Mouse (Mus musculus) liver, embryonic 14.5 days (tissue): Measurements from ENCODE around the gene Mamdc2. TPM values are rescaled to one million over a fixed set of nuclear protein-coding genes. Genes with fewer than 3 reads are reported as not detected.

Experiments
- ATAC-seq: fragments of 200-750 bp; cut with Nextera tagmentation; 2 replicates; pipeline ENCODE4 v1.8.0; 2017; ENCODE audit warnings: moderate number of reproducible peaks, mild to moderate bottlenecking, moderate library complexity; ENCODE audit not compliant: insufficient read depth
- DNase-seq, 3 experiments: peaks; one replicate each; pipeline ENCODE4 v3.0.0-alpha.2; 2012 to 2013; ENCODE audit warnings: low read depth in 3 of 3, low spot score in 3 of 3
- H3K27ac ChIP-seq: fragments of 300-500 bp; sonication (generic); 2 replicates; pipeline ENCODE4 v1.5.1; 2014; ENCODE audit warnings: moderate library complexity, mild to moderate bottlenecking, control low read depth, inconsistent platforms
- H3K27me3 ChIP-seq: fragments of 300-500 bp; sonication (generic); 2 replicates; pipeline ENCODE4 v1.6.1; 2014; ENCODE audit warnings: mild to moderate bottlenecking, low read length, moderate library complexity; ENCODE audit not compliant: control insufficient read depth, insufficient read depth
- H3K36me3 ChIP-seq: fragments of 300-500 bp; sonication (generic); replicated peaks from 2 replicates; pipeline ENCODE4 v1.6.1; 2014; ENCODE audit warnings: low read depth; ENCODE audit not compliant: control insufficient read depth, insufficient read depth
- H3K4me1 ChIP-seq, 2 experiments: fragments of 200-500 bp in 1 of 2; fragments of 300-500 bp in 1 of 2; sonication (generic) in 1 of 2; replicated peaks; 2 replicates each; pipeline ENCODE4 v1.6.1; 2012 to 2014; ENCODE audit warnings: antibody characterized with exemption in 1 of 2, inconsistent platforms in 1 of 2, low read length in 1 of 2; ENCODE audit not compliant: control insufficient read depth in 2 of 2, insufficient read depth in 2 of 2
- H3K4me2 ChIP-seq: fragments of 300-500 bp; sonication (generic); 2 replicates; pipeline ENCODE4 v1.6.1; 2014; ENCODE audit warnings: low read depth, mild to moderate bottlenecking, control low read depth, moderate library complexity
- H3K4me3 ChIP-seq, 2 experiments: fragments of 200-500 bp in 1 of 2; fragments of 300-500 bp in 1 of 2; sonication (generic) in 1 of 2; 2 replicates each; pipeline ENCODE4 v1.5.1; 2012 to 2014; ENCODE audit warnings: low read depth in 2 of 2, low read length in 2 of 2, mild to moderate bottlenecking in 2 of 2, control low read depth in 1 of 2, inconsistent platforms in 1 of 2, moderate library complexity in 1 of 2; ENCODE audit not compliant: insufficient read depth in 1 of 2
- H3K9ac ChIP-seq: fragments of 300-500 bp; sonication (generic); replicated peaks from 2 replicates; pipeline ENCODE4 v1.6.1; 2014; ENCODE audit warnings: mild to moderate bottlenecking, control low read depth, moderate library complexity
- H3K9me3 ChIP-seq: fragments of 300-500 bp; sonication (generic); 2 replicates; pipeline ENCODE4 v1.6.1; 2016; ENCODE audit warnings: low read length, mixed read lengths; ENCODE audit not compliant: control insufficient read depth
- CTCF ChIP-seq: IDR thresholded peaks from 2 replicates; pipeline ENCODE4 v1.5.1; 2016; ENCODE audit warnings: antibody characterized with exemption, low read depth, control low read depth
- EP300 ChIP-seq: IDR thresholded peaks from 2 replicates; pipeline ENCODE4 v1.6.1; 2016; ENCODE audit warnings: antibody characterized with exemption, low read depth
- WGBS: fragments of 180-500 bp; shearing (Covaris S2); extraction: QIAGEN DNeasy Blood & Tissue Kit; methylation state at CpG from one replicate; pipeline ENCODE4 v1.1.7; 2014; ENCODE audit not compliant: insufficient replicate concordance; 5-methylcytosine and 5-hydroxymethylcytosine counted together
- polyA plus RNA-seq, 2 experiments: library from polyadenylated mRNA; depleted of rRNA in 1 of 2; stranded (reverse) in 1 of 2; unstranded in 1 of 2; fragments of >200 nt; fragmentation: Nextera tagmentation in 1 of 2; extraction: Ambion mirVana in 1 of 2; gene quantifications; 2 replicates each; pipeline versions ENCODE4 v1.2.1 to v1.2.3; 2012 to 2014

Mamdc2 gene
- polyA plus RNA-seq, 2 experiments, result 0.17 to 0.24 TPM

DNA sequence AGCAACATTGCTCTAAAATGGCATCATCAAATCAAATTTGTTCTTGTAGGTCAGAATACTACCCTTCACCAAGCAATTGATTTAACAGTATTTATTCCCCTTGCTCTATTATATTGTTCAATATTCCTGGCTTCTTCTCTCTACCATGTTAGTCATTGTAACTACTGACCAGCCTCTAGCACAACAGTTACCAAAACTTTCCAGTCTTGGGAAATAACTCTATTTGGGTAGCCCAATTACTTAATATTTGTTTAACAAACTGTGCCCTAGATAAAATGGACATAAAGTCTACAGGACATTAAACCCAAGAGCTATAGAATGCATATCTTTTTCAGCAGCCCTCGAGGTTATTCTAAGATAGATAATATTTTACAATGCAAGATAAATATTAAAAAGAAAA is 159.0 kb downstream of the Mamdc2 start:
- H3K9ac ChIP-seq, result no peak overlapping the region
- TF ChIP-seq EP300 (no peak), CTCF (no peak)
- H3K4me3 ChIP-seq, result no peak overlapping the region
- ATAC-seq, result no peak
- H3K9me3 ChIP-seq, result no peaks in the 10 kb centered on the region
- no peak for DNase-seq
- H3K27ac ChIP-seq, result no peak overlapping the region
- no peaks in the 10 kb centered on the region for H3K27me3 ChIP-seq
- H3K4me1 ChIP-seq, result no peaks in the 10 kb centered on the region
- no peaks in the 10 kb centered on the region for H3K36me3 ChIP-seq
- no peak overlapping the region for H3K4me2 ChIP-seq
- WGBS, result 40% methylated on average over 1 of the region's 1 CpGs

- H3K9me3 ChIP-seq, result no peaks in the 10 kb centered on the region
- TF ChIP-seq CTCF (no peak), EP300 (no peak)
- WGBS, result 60% methylated on average over 8 of the region's 8 CpGs
These were observed 166.2 kb downstream of the Mamdc2 start for GRCm38 (mm10) chr19:23281911-23282660.

GRCm38 (mm10) chr19:23274054-23274724 is 174.1 kb downstream of the Mamdc2 start:
- ATAC-seq, result peak; percentile 18
- TF ChIP-seq CTCF, result no peak
- TF ChIP-seq EP300, result no peak
- no peak overlapping the region for H3K9ac ChIP-seq

More at GRCm38 (mm10) chr19:23281911-23282660, 166.2 kb downstream of the Mamdc2 start:
- DNase-seq (no peak), ATAC-seq (no peak)
- Histone ChIP-seq H3K4me2 (no peak overlapping the region), H3K4me3 (no peak overlapping the region), H3K27ac (no peak overlapping the region), H3K27me3 (no peaks in the 10 kb centered on the region), H3K4me1 (no peaks in the 10 kb centered on the region; a peak in 1 of 4 replicates), H3K36me3 (no peaks in the 10 kb centered on the region), H3K9ac (no peak overlapping the region)

DNA sequence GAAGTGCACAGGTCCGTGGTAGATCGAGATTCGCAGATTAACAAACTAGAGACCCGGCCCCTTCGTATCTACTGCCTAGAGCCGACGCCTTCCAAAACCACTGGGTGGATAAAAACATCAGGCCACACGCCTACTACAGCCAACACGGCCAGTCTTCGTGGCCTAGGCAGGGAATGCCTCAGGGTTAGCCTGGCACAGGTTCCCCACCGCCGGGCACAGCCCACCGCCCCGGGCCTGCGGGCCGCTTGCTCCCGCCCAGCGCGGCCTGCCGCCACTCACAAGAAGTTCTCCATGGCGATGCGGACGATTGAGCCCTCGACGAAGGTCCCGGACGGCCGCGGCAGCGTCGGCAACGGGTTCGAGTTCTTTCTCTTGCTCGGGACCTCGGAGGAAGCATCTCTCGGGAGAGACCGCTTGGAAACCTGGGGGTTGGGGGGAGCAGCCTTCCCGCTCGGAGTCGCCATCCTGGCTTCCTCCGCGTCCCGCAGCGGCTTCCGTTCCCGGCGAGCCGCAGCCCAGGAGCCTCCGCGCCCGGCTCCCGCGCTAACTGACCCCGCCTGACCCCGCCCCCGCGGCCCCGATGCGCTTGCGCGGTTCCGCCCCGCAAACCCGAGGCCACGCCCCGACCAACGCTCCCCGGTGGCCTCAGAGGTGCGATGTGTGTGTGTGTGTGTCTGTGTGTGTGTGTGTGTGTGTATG is 174.7 kb downstream of the Mamdc2 start, which contains the start of gene Smc5:
Gene Smc5, minus strand, starts transcription at position 543 of the 699 bp plus-strand sequence.
- Histone ChIP-seq H3K27ac (peak within 1 kb of the TSS; percentile 49; the same call in 1 of the 2 replicates), H3K36me3 (no peaks in the 10 kb centered on the region; the same call in 1 of the 2 replicates), H3K27me3 (no peaks in the 10 kb centered on the region), H3K9ac (peak within 1 kb of the TSS; percentile 89), H3K4me3 (peak within 1 kb of the TSS; percentile 74 to 85), H3K9me3 (no peaks in the 10 kb centered on the region), H3K4me1 (peaks cover 9 to 10% of the 10 kb centered on the region in 2 experiments), H3K4me2 (peak within 1 kb of the TSS; percentile 77)
- TF ChIP-seq EP300 (no peak), CTCF (no peak)
- peak; percentile 96 for ATAC-seq
- DNase-seq, result peak; percentile 63 to 73 (median 66)
- WGBS, result under 1% methylated on average over 67 of the region's 69 CpGs

More at GRCm38 (mm10) chr19:23274054-23274724, 174.1 kb downstream of the Mamdc2 start:
- no peaks in the 10 kb centered on the region for H3K36me3 ChIP-seq
- peak overlapping the region; percentile 37 to 85; a peak in 2 of 4 replicates for H3K4me3 ChIP-seq
- H3K27me3 ChIP-seq, result no peaks in the 10 kb centered on the region
- DNase-seq, result no peak
- H3K9me3 ChIP-seq, result no peaks in the 10 kb centered on the region
- H3K4me1 ChIP-seq, result peaks cover 9 to 10% of the 10 kb centered on the region in 2 experiments
- no peak overlapping the region for H3K27ac ChIP-seq
- 43% methylated on average over 4 of the region's 4 CpGs for WGBS
- H3K4me2 ChIP-seq, result peak overlapping the region; percentile 77

- Histone ChIP-seq H3K9ac (no peak overlapping the region), H3K4me3 (no peak overlapping the region), H3K4me2 (no peak overlapping the region), H3K4me1 (no peaks in the 10 kb centered on the region), H3K27ac (no peak overlapping the region), H3K9me3 (no peaks in the 10 kb centered on the region), H3K36me3 (peaks cover 26% of the 10 kb centered on the region), H3K27me3 (no peaks in the 10 kb centered on the region)
- no peak for ATAC-seq
- no peak for DNase-seq
- 94% methylated on average over 9 of the region's 9 CpGs for WGBS
- TF ChIP-seq CTCF (no peak), EP300 (no peak)
These were observed 191.5 kb downstream of the Mamdc2 start for GRCm38 (mm10) chr19:23256771-23257170.

Other genes with a start within 250 kb of the Mamdc2 start
- gene Smc5, start 174.5 kb downstream of the Mamdc2 start, polyA plus RNA-seq (2012; rRNA removed), result 7.8 and 13.2 TPM in 2 replicates
- gene Smc5, start 174.5 kb downstream of the Mamdc2 start, polyA plus RNA-seq (2014; fragmentation: Nextera tagmentation; extraction: Ambion mirVana), result 12.2 and 12.6 TPM in 2 replicates
- not detected in 2 replicates for gene 1700028P14Rik, start 204.4 kb upstream of the Mamdc2 start, polyA plus RNA-seq (2012; rRNA removed)
- not detected in 2 replicates for gene 1700028P14Rik, start 204.4 kb upstream of the Mamdc2 start, polyA plus RNA-seq (2014; fragmentation: Nextera tagmentation; extraction: Ambion mirVana)
- 1.3 and 1.9 TPM in 2 replicates for gene Ptar1, start 239.0 kb upstream of the Mamdc2 start, polyA plus RNA-seq (2012; rRNA removed)
- 3.3 and 4.7 TPM in 2 replicates for gene Ptar1, start 239.0 kb upstream of the Mamdc2 start, polyA plus RNA-seq (2014; fragmentation: Nextera tagmentation; extraction: Ambion mirVana)